Mouse (Mus musculus): ENCODE measurements around the gene Csrp3. TPM values are rescaled to one million over a fixed set of nuclear protein-coding genes. Genes with fewer than 3 reads are reported as not detected.

Csrp3 gene
- polyA plus RNA-seq, 1 experiment from 2014 or later: 6.9 TPM

DNA sequence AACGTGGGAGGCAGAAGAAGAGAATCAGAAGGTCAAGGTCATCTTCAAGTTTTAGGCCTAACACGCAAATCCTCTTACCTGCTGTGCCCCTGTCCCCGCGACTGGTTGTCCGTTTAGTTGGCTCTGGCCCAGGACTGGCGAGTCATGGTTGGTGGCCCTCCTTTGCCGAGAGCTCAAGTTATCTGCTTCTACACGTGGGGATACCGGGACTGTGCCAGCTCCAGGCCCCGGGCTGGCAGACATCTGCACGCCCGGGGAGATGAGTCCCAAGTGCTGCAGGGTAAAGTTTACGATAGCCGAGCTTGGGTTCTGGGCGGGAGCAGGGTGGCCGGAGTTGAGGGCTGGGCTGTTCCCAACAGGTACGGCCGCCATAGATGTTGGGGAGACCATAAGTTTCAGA, 19.7 kb upstream of the Csrp3 start:
- Histone ChIP-seq H3K36me3 (replicated peaks) (peaks cover 92% of the 10 kb centered on the region), H3K4me2 (no peak overlapping the region), H3K4me3 (replicated peaks) (no peak overlapping the region), H3K27me3 (no peaks in the 10 kb centered on the region), H3K4me1 (replicated peaks) (0 out of 2 replicates have a peak, but pooled peaks cover 6% of the 10 kb centered on the region), H3K9me3 (replicated peaks) (no peaks in the 10 kb centered on the region), H3K9ac (no peak overlapping the region), H3K27ac (replicated peaks) (no peak overlapping the region)
- no peak for ATAC-seq (ENCODE audit: insufficient read depth)
- WGBS (ENCODE audit: insufficient replicate concordance): 94% methylated on average over 18 of the region's 18 CpGs

DNA sequence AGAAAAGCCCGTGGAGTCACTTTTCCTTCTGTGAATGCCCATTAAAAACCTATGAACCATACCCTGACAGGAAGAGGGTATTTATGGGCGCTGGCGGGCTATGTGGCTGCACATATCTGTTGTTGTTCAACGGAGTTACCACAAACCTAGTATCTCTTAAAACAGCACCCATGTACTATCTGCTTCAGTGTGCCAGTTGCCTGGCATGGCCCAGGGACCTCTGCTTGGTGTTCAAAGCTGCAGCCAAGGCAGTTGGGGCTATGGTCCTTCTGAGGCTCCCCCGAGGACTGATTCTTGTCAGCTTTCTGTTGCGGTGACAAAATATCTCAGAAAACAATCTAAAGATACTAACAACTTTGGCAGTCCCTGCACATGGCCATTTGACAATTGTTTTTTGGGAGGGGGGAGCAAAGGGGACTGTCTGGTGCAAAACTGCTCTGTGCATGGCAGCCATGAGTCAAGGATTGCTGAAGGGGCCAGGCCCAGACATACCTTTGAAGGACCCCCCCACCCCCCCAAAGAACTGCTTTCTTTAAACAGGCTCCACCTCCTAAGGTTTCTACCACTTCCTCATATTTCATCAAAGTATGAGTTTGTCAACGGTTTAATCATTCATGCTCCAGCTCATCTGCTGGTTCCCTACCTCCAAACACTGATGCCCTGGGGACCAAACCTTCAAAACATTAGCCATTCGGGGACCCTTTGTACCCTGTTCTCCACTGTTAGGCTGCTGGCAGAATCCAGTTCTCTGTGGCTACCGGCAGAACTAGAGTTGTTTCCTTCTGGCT, 17.0 kb upstream of the Csrp3 start:
- Histone ChIP-seq H3K4me2 (no peak overlapping the region), H3K27me3 (no peaks in the 10 kb centered on the region), H3K4me3 (replicated peaks) (no peak overlapping the region), H3K27ac (replicated peaks) (no peak overlapping the region; the same call in 1 of the 2 replicates), H3K36me3 (replicated peaks) (peaks cover 69% of the 10 kb centered on the region), H3K9ac (no peak overlapping the region), H3K4me1 (replicated peaks) (0 out of 2 replicates have a peak, but pooled peaks cover 6% of the 10 kb centered on the region), H3K9me3 (replicated peaks) (no peaks in the 10 kb centered on the region)
- peak; percentile 60 for ATAC-seq (ENCODE audit: insufficient read depth)
- 30% methylated on average over 9 of the region's 9 CpGs for WGBS (ENCODE audit: insufficient replicate concordance)

DNA sequence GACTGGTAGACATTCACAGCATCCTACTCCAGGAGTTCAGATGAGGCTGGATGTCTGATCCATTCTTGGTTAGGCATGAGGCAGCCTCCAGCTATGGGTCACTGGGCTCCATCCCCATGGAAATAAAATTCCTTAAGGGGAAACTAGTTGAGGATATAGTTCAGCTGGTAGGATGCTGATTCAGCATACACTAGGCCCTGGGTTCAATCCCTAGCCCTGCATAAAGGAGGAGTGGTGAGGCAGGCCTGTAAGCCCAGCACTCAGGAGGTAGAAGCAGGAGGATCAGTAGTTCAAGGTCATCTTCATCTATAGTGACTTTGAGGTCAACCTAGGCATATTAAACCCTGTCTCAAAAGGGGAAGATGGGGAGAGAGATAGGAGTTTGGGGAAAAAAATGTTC, 16.4 kb upstream of the Csrp3 start:
- no peaks in the 10 kb centered on the region for H3K9me3 ChIP-seq (replicated peaks)
- no peak overlapping the region for H3K4me2 ChIP-seq
- H3K27me3 ChIP-seq: no peaks in the 10 kb centered on the region
- peaks cover 62% of the 10 kb centered on the region for H3K36me3 ChIP-seq (replicated peaks)
- 0 out of 2 replicates have a peak, but pooled peaks cover 6% of the 10 kb centered on the region for H3K4me1 ChIP-seq (replicated peaks)
- H3K4me3 ChIP-seq (replicated peaks): no peak overlapping the region
- H3K27ac ChIP-seq (replicated peaks): no peak overlapping the region; the same call in 1 of the 2 replicates
- H3K9ac ChIP-seq: no peak overlapping the region
- no peak for ATAC-seq (ENCODE audit: insufficient read depth)

DNA sequence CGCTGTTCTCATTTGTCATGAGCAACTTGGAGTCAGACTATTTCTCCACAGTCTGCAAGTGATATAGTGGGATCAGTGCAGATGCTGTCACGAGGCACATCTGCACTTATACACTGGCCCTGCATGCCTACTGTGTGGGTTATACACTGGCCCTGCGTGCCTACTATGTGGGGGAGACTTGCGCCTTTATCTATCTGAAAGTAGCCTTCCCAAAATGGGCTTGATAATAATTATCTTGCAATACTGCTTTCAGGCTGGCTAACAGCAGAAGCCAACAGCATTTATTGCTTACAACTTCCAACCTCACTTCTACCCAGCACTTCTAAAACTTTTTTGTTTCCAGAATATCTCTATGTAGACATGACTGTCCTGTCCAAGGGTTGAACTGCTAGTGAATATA, 14.0 kb upstream of the Csrp3 start:
- ATAC-seq (ENCODE audit: insufficient read depth): no peak
- WGBS (ENCODE audit: insufficient replicate concordance): 53% methylated on average over 4 of the region's 4 CpGs

DNA sequence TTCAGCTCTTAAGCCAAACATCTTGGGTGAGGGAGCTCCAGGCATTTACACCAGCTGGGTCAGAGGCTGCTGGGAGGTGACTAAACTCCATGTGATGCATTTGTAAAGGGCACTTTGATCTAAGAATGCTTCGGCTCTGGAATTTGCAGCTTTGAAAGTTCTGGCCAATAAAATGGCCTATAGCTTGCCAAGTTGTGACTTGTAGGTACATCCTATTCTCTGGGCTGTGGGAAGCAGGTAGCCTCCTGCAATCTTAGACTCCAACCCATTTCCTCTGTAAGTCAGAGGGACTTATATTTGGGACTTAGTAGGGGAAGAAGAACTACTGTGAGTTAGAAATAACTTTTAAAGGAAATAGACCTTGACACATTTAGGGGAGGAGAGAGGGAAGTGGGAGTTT, 13.1 kb upstream of the Csrp3 start:
- ATAC-seq (ENCODE audit: insufficient read depth): no peak
- WGBS (ENCODE audit: insufficient replicate concordance): 51% methylated on average over 1 of the region's 1 CpGs
- Histone ChIP-seq H3K4me3 (replicated peaks) (no peak overlapping the region), H3K27ac (replicated peaks) (no peak overlapping the region), H3K27me3 (no peaks in the 10 kb centered on the region), H3K36me3 (replicated peaks) (peaks cover 30% of the 10 kb centered on the region), H3K4me2 (no peak overlapping the region), H3K9me3 (replicated peaks) (no peaks in the 10 kb centered on the region), H3K9ac (no peak overlapping the region), H3K4me1 (replicated peaks) (0 out of 2 replicates have a peak, but pooled peaks cover 6% of the 10 kb centered on the region)

More for the DNA sequence above, 14.0 kb upstream of the Csrp3 start:
- Histone ChIP-seq H3K36me3 (replicated peaks) (peaks cover 38% of the 10 kb centered on the region), H3K4me2 (no peak overlapping the region), H3K27me3 (no peaks in the 10 kb centered on the region), H3K9ac (no peak overlapping the region), H3K9me3 (replicated peaks) (no peaks in the 10 kb centered on the region), H3K27ac (replicated peaks) (no peak overlapping the region), H3K4me1 (replicated peaks) (0 out of 2 replicates have a peak, but pooled peaks cover 6% of the 10 kb centered on the region), H3K4me3 (replicated peaks) (no peak overlapping the region)

DNA sequence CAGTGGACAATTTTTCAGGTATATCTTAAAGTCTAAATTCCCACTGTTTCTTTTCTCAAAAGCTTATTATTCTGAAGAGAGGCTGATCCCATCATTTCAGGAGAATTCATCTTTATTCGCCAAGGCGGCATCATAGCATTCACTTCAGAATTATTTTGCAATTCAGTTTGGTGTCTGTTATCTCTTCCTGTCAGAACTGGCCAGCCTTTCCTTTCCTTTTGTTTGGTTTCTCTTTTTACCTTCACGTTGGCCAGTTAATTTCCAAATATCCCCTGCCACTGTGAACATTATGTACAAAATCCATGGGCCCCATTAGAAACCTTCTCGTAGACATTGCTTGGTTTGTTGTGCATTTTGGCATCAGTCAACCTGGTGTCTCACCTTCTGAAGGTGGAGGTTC, 11.5 kb upstream of the Csrp3 start:
- Histone ChIP-seq H3K4me2 (no peak overlapping the region), H3K9ac (no peak overlapping the region), H3K4me1 (replicated peaks) (no peaks in the 10 kb centered on the region), H3K4me3 (replicated peaks) (no peak overlapping the region), H3K36me3 (replicated peaks) (peaks cover 14% of the 10 kb centered on the region), H3K27me3 (no peaks in the 10 kb centered on the region), H3K9me3 (replicated peaks) (no peaks in the 10 kb centered on the region), H3K27ac (replicated peaks) (no peak overlapping the region)
- ATAC-seq (ENCODE audit: insufficient read depth): no peak
- 22% methylated on average over 4 of the region's 4 CpGs for WGBS (ENCODE audit: insufficient replicate concordance)

DNA sequence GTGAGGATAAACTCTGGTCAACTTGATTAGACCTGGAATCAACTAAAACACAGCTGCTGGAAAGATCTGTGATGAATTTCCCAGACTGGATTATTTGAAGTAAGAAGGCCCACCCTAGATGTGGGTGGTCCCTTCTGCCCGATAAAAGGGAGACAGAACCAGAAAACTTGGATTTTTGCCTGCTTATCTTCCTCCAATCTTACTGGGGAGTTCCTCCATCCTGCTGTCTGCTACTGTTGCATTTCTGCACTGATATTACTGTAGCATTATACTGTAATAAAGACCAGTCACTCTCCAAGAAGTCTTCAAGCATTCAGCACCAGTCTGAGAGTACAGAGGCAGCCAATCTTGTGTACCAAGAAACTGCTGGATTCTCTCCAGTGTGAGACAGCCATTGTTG, 10.4 kb upstream of the Csrp3 start:
- Histone ChIP-seq H3K9me3 (replicated peaks) (no peaks in the 10 kb centered on the region), H3K9ac (no peak overlapping the region), H3K4me2 (no peak overlapping the region), H3K27me3 (no peaks in the 10 kb centered on the region), H3K4me1 (replicated peaks) (peaks cover under 1% of the 10 kb centered on the region; the same call in 1 of the 2 replicates), H3K27ac (replicated peaks) (no peak overlapping the region), H3K4me3 (replicated peaks) (no peak overlapping the region), H3K36me3 (replicated peaks) (0 out of 2 replicates have a peak, but pooled peaks cover 4% of the 10 kb centered on the region)
- WGBS (ENCODE audit: insufficient replicate concordance): 29% methylated on average over 1 of the region's 1 CpGs
- ATAC-seq (ENCODE audit: insufficient read depth): no peak

DNA sequence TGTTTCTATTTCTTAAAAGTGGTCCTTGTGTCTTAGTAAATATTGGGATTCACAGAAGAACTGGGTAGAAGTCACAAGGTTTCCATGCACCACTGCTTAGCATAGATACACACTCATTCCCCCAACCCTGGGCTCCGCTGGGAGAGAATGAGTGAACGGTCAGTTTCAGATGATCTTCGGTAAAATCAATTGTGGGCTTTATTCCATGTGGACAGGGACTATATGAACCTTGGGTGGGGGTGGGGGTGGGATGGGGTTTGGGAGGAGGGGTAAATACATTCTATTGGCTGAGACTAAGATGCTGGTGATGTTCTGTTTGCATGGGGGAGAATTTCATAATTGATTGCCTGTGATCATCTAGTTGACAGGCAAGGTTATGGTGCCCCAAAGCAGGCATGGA, 7.6 kb upstream of the Csrp3 start:
- no peak overlapping the region for H3K4me3 ChIP-seq (replicated peaks)
- no peak for ATAC-seq (ENCODE audit: insufficient read depth)
- no peak overlapping the region for H3K9ac ChIP-seq
- 84% methylated on average over 3 of the region's 3 CpGs for WGBS (ENCODE audit: insufficient replicate concordance)
- H3K27me3 ChIP-seq: no peaks in the 10 kb centered on the region
- no peak overlapping the region for H3K4me2 ChIP-seq
- no peak overlapping the region for H3K27ac ChIP-seq (replicated peaks)
- H3K36me3 ChIP-seq (replicated peaks): no peaks in the 10 kb centered on the region
- no peaks in the 10 kb centered on the region for H3K9me3 ChIP-seq (replicated peaks)
- peaks cover 10% of the 10 kb centered on the region for H3K4me1 ChIP-seq (replicated peaks)

DNA sequence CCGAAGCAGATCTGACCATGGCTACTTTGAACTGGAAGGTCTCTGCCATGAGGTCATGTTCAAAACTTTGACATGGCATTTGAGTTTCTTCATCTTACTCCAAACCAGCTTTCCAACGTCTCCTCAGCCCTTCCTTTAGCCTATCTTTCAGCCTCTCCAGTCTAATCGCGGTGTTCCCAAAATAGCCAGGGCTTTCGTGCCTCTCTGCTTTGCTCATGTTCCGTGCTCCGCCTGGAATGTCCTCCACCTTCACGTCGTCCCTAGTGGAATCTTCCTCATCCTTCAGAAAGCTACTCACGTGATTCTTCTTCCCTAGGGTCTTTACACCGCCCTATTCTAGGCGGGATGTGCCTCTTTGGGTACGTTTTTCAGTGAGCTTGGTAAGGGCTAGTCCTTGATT, 5.7 kb upstream of the Csrp3 start:
- no peaks in the 10 kb centered on the region for H3K27me3 ChIP-seq
- ATAC-seq (ENCODE audit: insufficient read depth): no peak
- 72% methylated on average over 13 of the region's 13 CpGs for WGBS (ENCODE audit: insufficient replicate concordance)

DNA sequence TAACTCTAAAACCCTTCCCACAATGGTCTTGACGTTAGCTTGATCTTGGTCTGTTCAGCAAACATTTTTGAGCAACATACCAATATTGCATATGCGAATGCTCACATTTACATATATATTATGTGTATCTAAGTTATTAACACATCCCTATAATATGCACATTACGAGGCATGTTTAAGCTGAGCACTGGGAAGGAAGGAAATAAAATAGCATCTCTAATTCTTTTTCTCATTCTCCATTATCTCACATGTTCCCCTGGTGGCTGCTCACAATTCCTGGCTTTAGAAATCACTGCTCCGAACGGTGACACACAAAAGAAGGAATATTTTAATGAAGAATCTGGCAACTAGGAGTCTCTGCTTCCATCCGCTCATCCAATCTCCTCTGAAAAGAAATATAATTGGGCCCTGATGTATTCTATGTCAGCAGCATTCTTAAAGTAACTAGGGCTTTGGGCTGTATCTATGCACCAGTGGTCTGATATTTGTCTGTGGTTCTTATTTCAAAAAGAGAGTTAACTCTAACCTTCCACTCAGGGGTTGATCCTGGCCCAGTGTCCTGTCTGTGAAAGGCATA, 3.8 kb upstream of the Csrp3 start:
- no peak for ATAC-seq (ENCODE audit: insufficient read depth)
- 75% methylated on average over 6 of the region's 6 CpGs for WGBS (ENCODE audit: insufficient replicate concordance)

More for the DNA sequence above, 5.7 kb upstream of the Csrp3 start:
- peaks cover 10% of the 10 kb centered on the region for H3K4me1 ChIP-seq (replicated peaks)
- H3K36me3 ChIP-seq (replicated peaks): no peaks in the 10 kb centered on the region
- H3K4me2 ChIP-seq: no peak overlapping the region
- no peaks in the 10 kb centered on the region for H3K9me3 ChIP-seq (replicated peaks)
- H3K27ac ChIP-seq (replicated peaks): no peak overlapping the region
- no peak overlapping the region for H3K9ac ChIP-seq
- H3K4me3 ChIP-seq (replicated peaks): no peak overlapping the region

DNA sequence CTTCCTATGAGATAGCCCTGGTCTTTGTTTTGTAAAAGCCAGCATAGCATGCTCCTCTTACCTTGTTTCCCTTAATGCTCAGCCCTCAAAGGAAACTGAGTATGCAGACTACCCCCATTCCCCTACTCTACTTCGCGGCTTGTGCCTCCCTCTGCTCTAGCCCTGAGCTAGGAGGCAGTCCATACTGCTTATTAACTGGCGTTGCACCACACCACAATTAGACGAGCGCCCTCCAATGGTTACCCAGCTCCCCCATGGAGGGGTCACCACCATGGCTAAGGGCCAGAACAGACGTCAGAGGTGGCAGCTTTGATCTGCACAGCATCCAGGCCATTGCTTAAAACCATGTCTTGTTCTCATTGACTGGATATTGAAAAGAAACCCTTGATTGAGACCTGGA, 1.1 kb downstream of the Csrp3 start:
- Histone ChIP-seq H3K4me3 (replicated peaks) (no peak overlapping the region), H3K36me3 (replicated peaks) (no peaks in the 10 kb centered on the region), H3K9me3 (replicated peaks) (no peaks in the 10 kb centered on the region), H3K9ac (no peak overlapping the region), H3K27me3 (no peaks in the 10 kb centered on the region), H3K27ac (replicated peaks) (no peak overlapping the region), H3K4me2 (no peak overlapping the region), H3K4me1 (replicated peaks) (no peaks in the 10 kb centered on the region)
- ATAC-seq (ENCODE audit: insufficient read depth): no peak
- WGBS (ENCODE audit: insufficient replicate concordance): 46% methylated on average over 6 of the region's 6 CpGs

More for the DNA sequence above, 3.8 kb upstream of the Csrp3 start:
- Histone ChIP-seq H3K4me3 (replicated peaks) (no peak overlapping the region), H3K36me3 (replicated peaks) (no peaks in the 10 kb centered on the region), H3K9ac (no peak overlapping the region), H3K27ac (replicated peaks) (no peak overlapping the region), H3K4me1 (replicated peaks) (peaks cover 10% of the 10 kb centered on the region), H3K4me2 (no peak overlapping the region), H3K27me3 (no peaks in the 10 kb centered on the region), H3K9me3 (replicated peaks) (no peaks in the 10 kb centered on the region)

All from liver, embryonic 15.5 days (tissue).